Mouse (Mus musculus): ENCODE data around the gene Foxp1. TPM values are rescaled to one million over a fixed set of nuclear protein-coding genes. Genes with fewer than 3 reads are reported as not detected.

Gene Foxp1
- polyA plus RNA-seq, 1 experiment from 2014 or later = 65.4 TPM

GRCm38 (mm10) chr6:99271741-99272140 is 250.8 kb downstream of the Foxp1 start:
- H3K4me1 ChIP-seq (ENCODE audit: control insufficient read depth, insufficient read depth, low read length) = peaks cover 26% of the 10 kb centered on the region
- H3K27me3 ChIP-seq (ENCODE audit: control insufficient read depth, insufficient read depth, low read length) = no peaks in the 10 kb centered on the region
- WGBS = 72% methylated on average over 7 of the region's 7 CpGs
- no peak for DNase-seq (ENCODE audit: low spot score)
- no peak overlapping the region for H3K4me3 ChIP-seq (ENCODE audit: low read depth, low read length)
- H3K36me3 ChIP-seq (ENCODE audit: control insufficient read depth, insufficient read depth, low read length) = no peaks in the 10 kb centered on the region
- ATAC-seq (ENCODE audit: insufficient number of reproducible peaks, low FRiP score, low TSS enrichment, low read depth) = no peak
- no peak overlapping the region for H3K27ac ChIP-seq (replicated peaks; ENCODE audit: low read depth, low read length)
- no peaks in the 10 kb centered on the region for H3K9me3 ChIP-seq (ENCODE audit: control insufficient read depth, low read length)
- H3K9ac ChIP-seq (ENCODE audit: low read length) = no peak overlapping the region
- no peak overlapping the region for H3K4me2 ChIP-seq (ENCODE audit: low read depth, severe bottlenecking)

DNA sequence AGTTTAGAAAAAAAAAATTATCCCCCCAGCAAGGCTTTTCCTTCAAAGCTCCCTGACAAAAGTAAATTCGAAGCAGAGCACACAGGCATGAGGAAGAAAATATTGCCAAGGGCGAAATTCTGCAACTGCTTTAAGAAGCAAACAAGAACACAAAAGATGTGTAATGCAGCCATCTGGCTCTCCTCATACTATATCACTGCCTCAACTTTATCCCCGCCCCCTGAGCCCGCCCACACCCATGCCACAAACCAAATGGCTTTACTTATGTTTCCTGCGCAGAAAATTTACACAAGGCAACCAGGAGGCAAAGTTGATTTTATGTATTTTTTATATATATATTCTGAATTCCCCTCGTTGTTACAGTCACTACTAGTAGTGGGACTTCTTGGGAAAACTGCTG is 252.6 kb downstream of the Foxp1 start:
- Histone ChIP-seq H3K27me3 (ENCODE audit: control insufficient read depth, insufficient read depth, low read length) (no peaks in the 10 kb centered on the region), H3K4me2 (ENCODE audit: low read depth, severe bottlenecking) (no peak overlapping the region), H3K36me3 (ENCODE audit: control insufficient read depth, insufficient read depth, low read length) (no peaks in the 10 kb centered on the region), H3K9ac (ENCODE audit: low read length) (no peak overlapping the region), H3K4me1 (ENCODE audit: control insufficient read depth, insufficient read depth, low read length) (peaks cover 25% of the 10 kb centered on the region), H3K9me3 (ENCODE audit: control insufficient read depth, low read length) (no peaks in the 10 kb centered on the region), H3K4me3 (ENCODE audit: low read depth, low read length) (no peak overlapping the region), H3K27ac (replicated peaks; ENCODE audit: low read depth, low read length) (no peak overlapping the region)
- 65% methylated on average over 6 of the region's 6 CpGs for WGBS
- ATAC-seq (ENCODE audit: insufficient number of reproducible peaks, low FRiP score, low TSS enrichment, low read depth) (no peak), DNase-seq (ENCODE audit: low spot score) (no peak)

DNA sequence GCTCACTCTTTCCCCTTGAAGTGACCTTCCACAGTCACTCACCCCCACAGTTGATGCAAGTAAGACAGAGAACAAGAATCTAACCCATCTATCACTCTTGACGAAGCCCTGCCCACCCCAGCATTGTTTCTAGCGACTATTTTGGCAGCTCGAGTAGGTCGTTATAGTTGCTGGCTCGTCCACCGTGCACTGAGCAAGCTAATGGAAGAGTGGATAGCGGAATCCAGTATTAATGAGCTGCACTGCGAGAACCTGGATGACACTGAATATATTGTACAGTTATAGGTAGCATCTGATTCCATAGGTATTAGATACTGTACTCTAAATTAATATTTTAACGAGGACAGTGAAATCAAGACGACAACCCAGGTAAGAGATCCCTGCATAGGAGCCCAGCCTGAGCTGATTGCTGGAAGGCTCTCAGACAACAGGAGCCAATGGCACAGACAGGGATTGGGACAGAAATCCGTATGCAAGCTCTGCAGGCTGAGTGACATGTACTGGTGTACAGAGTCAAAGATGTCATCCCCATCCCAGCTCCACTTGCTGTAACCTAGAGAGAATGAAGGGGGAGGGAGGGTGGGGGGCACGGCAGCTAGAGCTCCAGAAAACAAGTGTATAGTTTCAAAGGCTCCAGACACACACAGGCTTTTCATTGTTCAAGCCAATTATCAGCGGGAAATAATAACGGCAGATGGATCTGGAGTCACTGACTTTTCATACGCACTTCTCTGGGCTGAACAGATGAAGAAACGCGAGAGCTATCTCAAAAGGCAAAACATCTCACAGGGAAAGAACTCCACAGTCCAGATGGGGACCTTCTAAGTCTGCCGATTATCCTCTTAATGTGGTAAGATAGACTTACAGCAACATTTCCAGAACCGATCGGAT is 254.1 kb downstream of the Foxp1 start:
- Histone ChIP-seq H3K27ac (replicated peaks; ENCODE audit: low read depth, low read length) (no peak overlapping the region), H3K4me2 (ENCODE audit: low read depth, severe bottlenecking) (no peak overlapping the region), H3K4me3 (ENCODE audit: low read depth, low read length) (no peak overlapping the region), H3K9ac (ENCODE audit: low read length) (no peak overlapping the region), H3K4me1 (ENCODE audit: control insufficient read depth, insufficient read depth, low read length) (peaks cover 22% of the 10 kb centered on the region), H3K36me3 (ENCODE audit: control insufficient read depth, insufficient read depth, low read length) (no peaks in the 10 kb centered on the region), H3K27me3 (ENCODE audit: control insufficient read depth, insufficient read depth, low read length) (no peaks in the 10 kb centered on the region), H3K9me3 (ENCODE audit: control insufficient read depth, low read length) (no peaks in the 10 kb centered on the region)
- WGBS = 68% methylated on average over 20 of the region's 20 CpGs
- DNase-seq (ENCODE audit: low spot score) (no peak), ATAC-seq (ENCODE audit: insufficient number of reproducible peaks, low FRiP score, low TSS enrichment, low read depth) (no peak)

DNA sequence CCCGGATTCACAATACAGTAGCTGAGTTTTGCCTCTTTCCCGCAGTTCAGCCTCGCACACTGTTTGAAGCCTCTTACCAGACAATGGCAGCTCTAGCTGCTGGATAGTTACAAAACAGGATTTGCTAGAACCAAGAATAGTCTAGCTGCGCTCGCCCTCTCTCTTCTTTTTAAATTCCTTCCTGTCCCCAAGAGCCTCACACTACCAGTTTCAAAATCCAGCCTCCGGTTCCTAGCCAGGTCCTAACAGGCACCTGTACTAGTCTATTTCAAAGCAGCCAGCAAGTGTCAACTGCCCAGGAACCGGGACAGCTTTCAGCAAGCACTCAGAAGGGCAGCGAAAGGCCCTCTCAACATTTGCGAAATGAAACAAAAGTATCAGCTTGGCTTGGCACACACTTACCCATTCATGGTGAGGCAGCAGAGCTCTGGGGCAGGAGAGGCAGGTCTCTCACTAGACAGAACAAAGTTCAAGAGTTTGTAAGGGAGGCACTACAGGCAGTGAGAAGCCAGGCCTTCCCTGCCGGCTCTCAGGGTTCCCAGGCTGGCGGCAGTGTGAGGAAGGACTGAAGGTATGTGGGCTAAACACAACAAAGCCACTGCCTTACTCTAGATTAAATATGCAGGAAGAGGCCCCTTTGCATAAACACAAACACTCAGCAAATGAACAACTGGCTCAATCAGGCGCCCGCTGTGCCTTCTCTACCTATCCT is 256.4 kb downstream of the Foxp1 start:
- peaks cover 16% of the 10 kb centered on the region; the same call in 1 of the 2 replicates for H3K4me1 ChIP-seq (ENCODE audit: control insufficient read depth, insufficient read depth, low read length)
- ATAC-seq (ENCODE audit: insufficient number of reproducible peaks, low FRiP score, low TSS enrichment, low read depth) (no peak), DNase-seq (ENCODE audit: low spot score) (peak; percentile 34)
- H3K4me2 ChIP-seq (ENCODE audit: low read depth, severe bottlenecking) = no peak overlapping the region
- H3K27me3 ChIP-seq (ENCODE audit: control insufficient read depth, insufficient read depth, low read length) = no peaks in the 10 kb centered on the region
- H3K4me3 ChIP-seq (ENCODE audit: low read depth, low read length) = no peak overlapping the region
- WGBS = 37% methylated on average over 13 of the region's 13 CpGs
- H3K36me3 ChIP-seq (ENCODE audit: control insufficient read depth, insufficient read depth, low read length) = no peaks in the 10 kb centered on the region
- no peak overlapping the region for H3K27ac ChIP-seq (replicated peaks; ENCODE audit: low read depth, low read length)
- no peaks in the 10 kb centered on the region for H3K9me3 ChIP-seq (ENCODE audit: control insufficient read depth, low read length)
- H3K9ac ChIP-seq (ENCODE audit: low read length) = no peak overlapping the region

DNA sequence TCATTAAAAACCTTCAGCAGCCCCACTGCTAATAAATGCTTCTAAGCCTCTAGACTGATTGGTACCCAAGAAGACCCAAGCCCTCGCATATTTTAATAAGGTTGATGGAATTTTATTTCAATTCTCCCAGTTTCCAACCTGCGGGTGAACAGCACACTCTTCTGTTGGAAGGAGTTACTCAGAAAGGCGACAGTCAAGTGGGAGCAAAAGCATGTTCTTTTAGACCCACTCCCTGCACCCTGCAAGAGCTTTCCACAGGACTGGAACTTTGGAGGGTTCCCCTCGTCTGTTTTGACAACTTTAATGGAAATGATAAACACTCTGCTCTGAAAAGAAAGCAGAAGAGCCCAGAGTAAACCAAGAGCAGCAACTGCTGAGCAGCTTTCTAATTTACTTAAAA is 257.3 kb downstream of the Foxp1 start:
- WGBS = 45% methylated on average over 4 of the region's 4 CpGs

DNA sequence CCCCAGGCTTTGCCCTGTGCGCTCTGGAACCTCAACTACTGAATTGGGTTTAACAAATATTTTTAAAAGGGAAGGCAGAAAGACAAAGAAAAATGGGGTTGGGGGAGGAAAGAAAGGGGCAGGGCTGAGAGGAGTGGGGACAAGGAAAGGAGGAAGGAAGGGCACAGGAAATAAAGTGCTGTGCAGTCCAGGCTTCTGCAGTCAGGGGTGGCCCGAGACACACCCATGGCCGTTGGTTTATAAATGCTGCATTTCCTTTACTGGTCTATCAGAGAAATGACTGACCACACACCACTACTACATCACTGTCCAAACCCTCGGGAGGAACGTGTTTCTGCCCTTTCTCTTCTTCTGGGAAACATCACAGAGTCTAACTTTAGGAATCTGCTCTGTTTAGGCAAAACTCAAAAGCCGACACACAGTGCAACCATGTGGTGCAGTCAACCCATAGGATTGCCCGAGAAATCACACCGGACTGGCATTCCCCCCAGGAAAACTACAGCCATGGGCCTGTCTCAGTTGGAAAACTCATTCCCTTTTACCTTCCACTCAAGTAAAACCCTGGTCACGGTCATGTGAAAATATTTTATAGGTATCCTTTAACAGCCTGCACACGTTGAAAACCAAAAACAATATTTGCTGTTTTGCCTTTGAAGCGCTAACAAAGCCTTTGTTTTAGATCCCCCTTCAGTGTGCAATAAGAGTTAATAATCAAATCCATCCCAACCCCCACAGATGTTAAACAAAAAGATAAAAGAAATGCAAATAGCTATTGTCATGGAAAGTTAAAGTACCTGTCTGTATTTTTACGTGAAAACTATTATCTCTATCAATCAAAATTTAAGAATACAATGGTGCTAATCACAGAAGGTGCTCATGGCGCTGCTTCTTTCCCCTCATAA is 258.1 kb downstream of the Foxp1 start:
- no peaks in the 10 kb centered on the region for H3K36me3 ChIP-seq (ENCODE audit: control insufficient read depth, insufficient read depth, low read length)
- no peak overlapping the region for H3K27ac ChIP-seq (replicated peaks; ENCODE audit: low read depth, low read length)
- H3K9ac ChIP-seq (ENCODE audit: low read length) = no peak overlapping the region
- 38% methylated on average over 13 of the region's 13 CpGs for WGBS
- no peak overlapping the region for H3K4me2 ChIP-seq (ENCODE audit: low read depth, severe bottlenecking)
- H3K4me3 ChIP-seq (ENCODE audit: low read depth, low read length) = no peak overlapping the region
- H3K9me3 ChIP-seq (ENCODE audit: control insufficient read depth, low read length) = no peaks in the 10 kb centered on the region
- H3K27me3 ChIP-seq (ENCODE audit: control insufficient read depth, insufficient read depth, low read length) = no peaks in the 10 kb centered on the region
- DNase-seq (ENCODE audit: low spot score) (no peak), ATAC-seq (ENCODE audit: insufficient number of reproducible peaks, low FRiP score, low TSS enrichment, low read depth) (no peak)
- peaks cover 16% of the 10 kb centered on the region; the same call in 1 of the 2 replicates for H3K4me1 ChIP-seq (ENCODE audit: control insufficient read depth, insufficient read depth, low read length)

More for the DNA sequence above, 257.3 kb downstream of the Foxp1 start:
- H3K4me3 ChIP-seq (ENCODE audit: low read depth, low read length) = no peak overlapping the region
- no peak overlapping the region for H3K4me2 ChIP-seq (ENCODE audit: low read depth, severe bottlenecking)
- ATAC-seq (ENCODE audit: insufficient number of reproducible peaks, low FRiP score, low TSS enrichment, low read depth) (no peak), DNase-seq (ENCODE audit: low spot score) (no peak)
- H3K27me3 ChIP-seq (ENCODE audit: control insufficient read depth, insufficient read depth, low read length) = no peaks in the 10 kb centered on the region
- H3K4me1 ChIP-seq (ENCODE audit: control insufficient read depth, insufficient read depth, low read length) = peaks cover 16% of the 10 kb centered on the region; the same call in 1 of the 2 replicates
- no peak overlapping the region for H3K27ac ChIP-seq (replicated peaks; ENCODE audit: low read depth, low read length)
- H3K36me3 ChIP-seq (ENCODE audit: control insufficient read depth, insufficient read depth, low read length) = no peaks in the 10 kb centered on the region
- no peaks in the 10 kb centered on the region for H3K9me3 ChIP-seq (ENCODE audit: control insufficient read depth, low read length)
- no peak overlapping the region for H3K9ac ChIP-seq (ENCODE audit: low read length)

DNA sequence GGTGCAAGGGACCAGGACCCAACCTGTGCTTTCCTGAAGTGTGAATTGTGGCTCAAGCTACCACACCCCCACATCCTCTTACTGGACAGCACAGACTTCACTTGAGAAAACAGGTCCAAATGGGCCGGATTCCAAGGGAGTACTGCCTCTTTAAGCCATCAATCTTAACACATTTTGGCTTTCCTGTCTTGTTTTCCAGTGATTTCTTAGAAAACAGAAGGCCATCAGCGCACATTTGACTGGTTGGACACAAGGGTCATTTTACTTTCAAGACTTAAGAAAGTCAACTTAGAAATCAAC is 258.7 kb downstream of the Foxp1 start:
- H3K4me3 ChIP-seq (ENCODE audit: low read depth, low read length) = no peak overlapping the region
- H3K4me1 ChIP-seq (ENCODE audit: control insufficient read depth, insufficient read depth, low read length) = peaks cover 16% of the 10 kb centered on the region; the same call in 1 of the 2 replicates
- H3K9ac ChIP-seq (ENCODE audit: low read length) = no peak overlapping the region
- H3K9me3 ChIP-seq (ENCODE audit: control insufficient read depth, low read length) = no peaks in the 10 kb centered on the region
- no peak overlapping the region for H3K27ac ChIP-seq (replicated peaks; ENCODE audit: low read depth, low read length)
- no peaks in the 10 kb centered on the region for H3K27me3 ChIP-seq (ENCODE audit: control insufficient read depth, insufficient read depth, low read length)
- ATAC-seq (ENCODE audit: insufficient number of reproducible peaks, low FRiP score, low TSS enrichment, low read depth) (no peak), DNase-seq (ENCODE audit: low spot score) (no peak)
- WGBS = 41% methylated on average over 2 of the region's 2 CpGs
- H3K4me2 ChIP-seq (ENCODE audit: low read depth, severe bottlenecking) = no peak overlapping the region
- no peaks in the 10 kb centered on the region for H3K36me3 ChIP-seq (ENCODE audit: control insufficient read depth, insufficient read depth, low read length)

All from limb, embryonic 11.5 days (tissue).